Mouse (Mus musculus) lung, embryonic 14.5 days (tissue): Measurements from ENCODE around the gene Rab17. TPM values are rescaled to one million over a fixed set of nuclear protein-coding genes. Genes with fewer than 3 reads are reported as not detected.

Source experiments
- ATAC-seq: fragments of 200-750 bp; cut with Nextera tagmentation; 2 replicates; pipeline ENCODE4 v1.8.0; 2017; ENCODE audit warnings: mild to moderate bottlenecking, moderate TSS enrichment, moderate library complexity; ENCODE audit not compliant: insufficient read depth
- DNase-seq: peaks from one replicate; pipeline ENCODE4 v3.0.0-alpha.2; 2015
- H3K27ac ChIP-seq: fragments of 300-500 bp; sonication (generic); 2 replicates; pipeline ENCODE4 v1.5.1; 2014; ENCODE audit warnings: low read depth, mild to moderate bottlenecking, moderate library complexity
- H3K27me3 ChIP-seq: fragments of 300-500 bp; sonication (generic); 2 replicates; pipeline ENCODE4 v1.6.1; 2014; ENCODE audit warnings: low read length, control low read depth; ENCODE audit not compliant: insufficient read depth
- H3K36me3 ChIP-seq: fragments of 300-500 bp; sonication (generic); 2 replicates; pipeline ENCODE4 v1.6.1; 2014; ENCODE audit warnings: control low read depth; ENCODE audit not compliant: insufficient read depth
- H3K4me1 ChIP-seq: fragments of 300-500 bp; sonication (generic); 2 replicates; pipeline ENCODE4 v1.6.1; 2014; ENCODE audit warnings: antibody characterized with exemption, control low read depth; ENCODE audit not compliant: insufficient read depth
- H3K4me2 ChIP-seq: fragments of 300-500 bp; sonication (generic); 2 replicates; pipeline ENCODE4 v1.6.1; 2014; ENCODE audit warnings: mild to moderate bottlenecking
- H3K4me3 ChIP-seq: fragments of 300-500 bp; sonication (generic); 2 replicates; pipeline ENCODE4 v1.5.1; 2014; ENCODE audit warnings: low read depth, low read length
- H3K9ac ChIP-seq: fragments of 300-500 bp; sonication (generic); 2 replicates; pipeline ENCODE4 v1.6.1; 2014
- H3K9me3 ChIP-seq: fragments of 300-500 bp; sonication (generic); 2 replicates; pipeline ENCODE4 v1.6.1; 2016; ENCODE audit warnings: low read depth, low read length, control low read depth
- CTCF ChIP-seq: IDR thresholded peaks from 2 replicates; pipeline ENCODE4 v1.5.1; 2016; ENCODE audit warnings: antibody characterized with exemption, low read depth
- WGBS: fragments of 180-500 bp; shearing (Covaris S2); extraction: QIAGEN DNeasy Blood & Tissue Kit; methylation state at CpG from one replicate; pipeline ENCODE4 v1.1.7; 2014; 5-methylcytosine and 5-hydroxymethylcytosine counted together
- polyA plus RNA-seq: library from polyadenylated mRNA; unstranded; fragments of >200 nt; fragmentation: Nextera tagmentation; extraction: Ambion mirVana; gene quantifications from 2 replicates; pipeline ENCODE4 v1.2.1, GENCODE M21; 2014

Gene Rab17
- polyA plus RNA-seq, 1 experiment from 2014 or later, result 2.3 TPM

DNA sequence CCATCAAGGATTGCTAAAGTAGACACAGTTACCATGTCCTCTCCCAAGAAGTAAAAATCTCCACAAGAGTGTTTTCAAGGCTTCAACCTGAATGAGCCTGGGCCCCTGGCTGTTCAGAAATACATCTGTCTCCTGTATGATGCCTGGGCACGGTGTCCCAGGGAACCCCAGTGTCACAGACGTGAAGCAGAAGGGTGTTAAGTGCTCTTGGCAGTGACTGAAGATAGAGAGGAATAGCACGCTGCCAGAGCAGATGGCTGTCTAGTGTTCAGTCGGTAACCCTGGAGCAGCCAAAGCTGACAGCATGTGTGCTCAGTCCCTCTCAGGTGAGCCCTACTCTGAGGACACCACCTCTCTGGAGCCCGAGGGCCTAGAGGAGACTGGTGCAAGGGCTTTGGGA is 36.5 kb downstream of the Rab17 start:
- no peak for ATAC-seq
- no peak for DNase-seq
- Histone ChIP-seq H3K36me3 (no peaks in the 10 kb centered on the region), H3K9me3 (no peaks in the 10 kb centered on the region), H3K27ac (no peak overlapping the region), H3K4me3 (no peak overlapping the region), H3K4me1 (no peaks in the 10 kb centered on the region; the same call in 1 of the 2 replicates), H3K4me2 (no peak overlapping the region), H3K9ac (no peak overlapping the region), H3K27me3 (0 out of 2 replicates have a peak, but pooled peaks cover 3% of the 10 kb centered on the region)
- no peak for TF ChIP-seq CTCF
- WGBS, result 50% methylated on average over 5 of the region's 5 CpGs

DNA sequence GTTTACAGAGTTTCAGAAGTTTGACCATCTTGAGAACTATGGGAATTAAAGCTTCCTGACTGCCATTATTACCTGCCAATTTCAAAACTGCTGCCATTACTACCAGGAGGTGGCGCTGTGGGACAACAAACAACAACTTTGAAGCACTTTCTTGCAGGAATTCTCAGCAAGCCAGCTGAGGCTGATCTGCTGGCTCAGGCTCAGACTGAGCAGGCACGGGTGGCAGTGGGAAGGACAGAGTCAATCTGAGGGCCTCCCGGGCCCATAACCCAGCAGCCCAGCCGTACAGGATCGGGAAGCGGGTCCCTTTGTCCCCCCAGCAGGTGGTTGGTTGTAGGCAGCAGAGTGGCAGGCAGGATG is 40.9 kb downstream of the Rab17 start:
- H3K36me3 ChIP-seq, result no peaks in the 10 kb centered on the region
- TF ChIP-seq CTCF, result peak; percentile 95
- H3K27ac ChIP-seq, result no peak overlapping the region
- peak overlapping the region; percentile 76 for H3K4me2 ChIP-seq
- 5% methylated on average over 6 of the region's 6 CpGs for WGBS
- H3K4me1 ChIP-seq, result no peaks in the 10 kb centered on the region; the same call in 1 of the 2 replicates
- DNase-seq (peak; percentile 95), ATAC-seq (peak; percentile 65; the same call in 1 of the 2 replicates)
- H3K9me3 ChIP-seq, result no peaks in the 10 kb centered on the region
- H3K4me3 ChIP-seq, result peak overlapping the region; percentile 31
- H3K27me3 ChIP-seq, result no peaks in the 10 kb centered on the region
- H3K9ac ChIP-seq, result no peak overlapping the region

DNA sequence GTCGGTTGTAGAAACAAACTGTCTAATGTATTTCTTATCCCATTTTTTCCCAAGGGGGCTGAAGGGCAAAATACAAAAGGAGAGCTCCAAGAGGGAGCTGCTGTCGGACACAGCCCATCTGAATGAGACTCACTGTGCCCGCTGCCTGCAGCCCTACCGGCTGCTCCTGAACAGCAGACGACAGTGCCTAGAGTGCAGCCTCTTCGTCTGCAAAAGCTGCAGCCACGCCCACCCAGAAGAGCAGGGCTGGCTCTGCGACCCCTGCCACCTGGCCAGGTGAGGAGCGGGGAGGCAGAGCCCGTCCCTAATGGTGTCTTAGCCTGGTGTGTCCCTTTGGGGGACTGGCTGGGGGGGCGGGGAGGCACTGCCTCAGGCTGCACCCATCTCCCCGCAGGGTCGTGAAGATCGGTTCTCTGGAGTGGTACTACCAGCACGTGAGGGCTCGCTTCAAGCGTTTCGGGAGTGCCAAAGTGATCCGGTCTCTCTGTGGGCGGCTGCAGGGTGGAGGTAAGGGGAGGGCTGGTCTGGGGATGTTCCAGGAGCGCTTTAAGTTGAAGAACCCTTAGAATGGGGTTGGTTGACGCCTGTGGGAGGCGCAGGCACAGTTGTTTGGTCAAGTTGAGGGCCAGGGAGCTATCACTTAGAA is 41.4 kb downstream of the Rab17 start:
- Histone ChIP-seq H3K36me3 (no peaks in the 10 kb centered on the region), H3K27me3 (no peaks in the 10 kb centered on the region), H3K4me2 (peak overlapping the region; percentile 76), H3K9me3 (no peaks in the 10 kb centered on the region), H3K4me1 (no peaks in the 10 kb centered on the region; the same call in 1 of the 2 replicates), H3K9ac (peak overlapping the region; percentile 29; the same call in 1 of the 2 replicates), H3K27ac (no peak overlapping the region), H3K4me3 (peak overlapping the region; percentile 31)
- peak; percentile 63; the same call in 1 of the 2 replicates for ATAC-seq
- DNase-seq, result peak; percentile 41
- WGBS, result 2% methylated on average over 23 of the region's 23 CpGs
- no peak for TF ChIP-seq CTCF

DNA sequence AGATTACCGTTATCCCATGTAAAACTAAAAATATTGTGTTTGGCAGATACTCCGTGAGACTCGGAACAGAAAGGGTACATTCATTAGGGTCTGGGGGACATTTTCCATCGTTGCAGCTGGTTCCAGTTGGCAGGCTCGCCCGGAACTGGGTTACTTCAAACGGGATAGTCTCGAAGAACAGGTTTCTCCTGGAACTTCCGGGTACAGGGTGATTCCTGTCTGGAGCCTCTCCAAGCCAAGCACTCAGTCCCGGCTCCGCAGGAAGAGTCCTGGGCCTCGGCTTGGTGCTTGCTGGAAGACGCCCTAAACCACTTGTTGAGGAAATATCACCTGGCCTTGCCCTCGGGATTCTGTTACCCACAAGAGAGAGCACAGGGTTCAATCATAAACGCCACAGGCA is 42.2 kb downstream of the Rab17 start:
- TF ChIP-seq CTCF, result no peak
- Histone ChIP-seq H3K27ac (no peak overlapping the region), H3K9me3 (no peaks in the 10 kb centered on the region), H3K27me3 (no peaks in the 10 kb centered on the region), H3K4me2 (peak overlapping the region; percentile 76), H3K4me1 (no peaks in the 10 kb centered on the region; the same call in 1 of the 2 replicates), H3K36me3 (no peaks in the 10 kb centered on the region), H3K9ac (no peak overlapping the region), H3K4me3 (no peak overlapping the region)
- ATAC-seq, result 0 out of 2 replicates have a peak, but pooled peaks have one; percentile 35
- peak; percentile 66 for DNase-seq
- 30% methylated on average over 15 of the region's 15 CpGs for WGBS

DNA sequence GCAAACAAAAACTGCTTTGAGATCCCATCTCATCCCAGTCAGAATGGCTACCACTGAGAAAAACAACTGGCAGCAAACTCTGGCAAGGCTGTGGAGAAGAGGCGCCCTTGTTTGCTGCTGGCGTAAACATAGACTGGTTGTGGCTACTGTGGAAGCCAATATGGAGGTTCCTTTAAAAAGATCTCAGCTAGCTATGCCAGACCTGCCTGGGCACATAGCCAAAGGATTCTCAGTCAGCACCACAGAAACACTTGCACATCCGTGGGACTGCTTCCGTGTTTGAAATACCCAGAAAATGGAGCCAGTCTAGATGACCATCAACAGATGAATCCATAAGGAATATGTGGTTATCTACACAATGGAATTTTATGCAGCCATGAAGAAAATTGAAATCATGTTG is 43.4 kb downstream of the Rab17 start:
- no peaks in the 10 kb centered on the region for H3K9me3 ChIP-seq
- no peak for DNase-seq
- no peaks in the 10 kb centered on the region for H3K27me3 ChIP-seq
- H3K9ac ChIP-seq, result no peak overlapping the region
- WGBS, result 67% methylated on average over 4 of the region's 4 CpGs
- H3K36me3 ChIP-seq, result no peaks in the 10 kb centered on the region
- no peak overlapping the region for H3K4me2 ChIP-seq
- H3K4me1 ChIP-seq, result no peaks in the 10 kb centered on the region; the same call in 1 of the 2 replicates
- H3K4me3 ChIP-seq, result no peak overlapping the region
- ATAC-seq, result no peak
- no peak for TF ChIP-seq CTCF
- no peak overlapping the region for H3K27ac ChIP-seq

DNA sequence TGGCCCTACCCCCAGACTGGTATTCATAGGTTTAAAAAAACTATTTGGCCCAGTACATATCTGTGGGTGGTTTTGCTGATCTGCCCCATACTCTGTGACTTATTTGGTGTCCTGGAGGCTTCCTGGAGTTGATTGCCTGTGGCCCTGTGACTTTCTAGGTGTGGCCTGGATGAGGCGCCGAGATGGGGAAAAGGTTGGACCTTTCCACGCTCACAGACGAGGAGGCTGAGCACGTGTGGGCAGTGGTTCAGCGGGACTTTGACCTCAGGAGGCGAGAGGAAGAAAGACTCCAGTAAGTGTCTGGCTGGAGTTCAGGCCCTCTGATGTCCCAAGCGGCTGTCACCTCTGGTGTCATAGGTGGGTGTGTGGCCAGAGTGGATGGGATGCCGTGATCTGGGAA is 47.8 kb downstream of the Rab17 start:
- Histone ChIP-seq H3K9me3 (peaks cover 11% of the 10 kb centered on the region; the same call in 1 of the 2 replicates), H3K9ac (no peak overlapping the region), H3K27ac (no peak overlapping the region), H3K4me2 (no peak overlapping the region), H3K4me3 (no peak overlapping the region), H3K4me1 (no peaks in the 10 kb centered on the region), H3K36me3 (no peaks in the 10 kb centered on the region), H3K27me3 (no peaks in the 10 kb centered on the region)
- no peak for DNase-seq
- TF ChIP-seq CTCF, result no peak
- no peak for ATAC-seq
- WGBS, result 84% methylated on average over 9 of the region's 9 CpGs

DNA sequence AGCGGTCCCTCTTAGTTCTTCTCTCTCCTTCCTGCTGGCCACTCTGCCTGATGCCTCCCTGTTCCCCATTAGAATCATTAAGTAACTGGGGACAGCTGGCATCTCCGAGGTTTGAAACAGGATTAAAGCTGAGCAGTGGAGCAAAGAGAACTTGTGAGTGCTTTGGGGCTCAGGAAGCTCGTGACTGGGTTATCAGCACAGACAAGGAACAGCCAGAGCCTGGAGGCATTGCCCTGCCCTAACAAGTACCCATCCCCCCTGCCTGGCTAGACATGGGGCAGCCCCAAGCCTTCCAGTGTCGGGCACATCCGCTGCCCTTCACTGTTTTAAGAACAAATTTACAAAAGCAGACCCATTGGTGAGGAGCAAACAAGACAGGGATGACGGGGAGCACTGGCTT is 52.0 kb downstream of the Rab17 start:
- H3K9me3 ChIP-seq, result peaks cover 11% of the 10 kb centered on the region; the same call in 1 of the 2 replicates
- H3K4me3 ChIP-seq, result no peak overlapping the region
- H3K36me3 ChIP-seq, result no peaks in the 10 kb centered on the region
- H3K9ac ChIP-seq, result no peak overlapping the region
- peaks cover 3% of the 10 kb centered on the region; the same call in 1 of the 2 replicates for H3K27me3 ChIP-seq
- H3K27ac ChIP-seq, result no peak overlapping the region
- H3K4me2 ChIP-seq, result no peak overlapping the region
- DNase-seq (no peak), ATAC-seq (no peak)
- 51% methylated on average over 6 of the region's 6 CpGs for WGBS
- H3K4me1 ChIP-seq, result peaks cover 7% of the 10 kb centered on the region; the same call in 1 of the 2 replicates
- TF ChIP-seq CTCF, result no peak
